Mouse (Mus musculus) embryonic facial prominence, embryonic 12.5 days (tissue): ENCODE results near the gene Uap1. TPM values are rescaled to one million over a fixed set of nuclear protein-coding genes. Genes with fewer than 3 reads are reported as not detected.
A peak's percentile ranks its signal among the peaks of the same experiment; 100 is the strongest.

Source experiments
- ATAC-seq: fragments of 200-750 bp; cut with Nextera tagmentation; 2 replicates; pipeline ENCODE4 v1.8.0; 2017; ENCODE audit not compliant: insufficient number of reproducible peaks, insufficient read depth, low FRiP score, low TSS enrichment
- H3K27ac ChIP-seq: fragments of 300-500 bp; sonication (generic); 2 replicates; pipeline ENCODE4 v1.5.1; 2016; ENCODE audit warnings: mild to moderate bottlenecking
- H3K27me3 ChIP-seq: fragments of 300-500 bp; sonication (generic); 2 replicates; pipeline ENCODE4 v1.6.1; 2016; ENCODE audit warnings: mild to moderate bottlenecking, moderate library complexity
- H3K36me3 ChIP-seq: fragments of 300-500 bp; sonication (generic); 2 replicates; pipeline ENCODE4 v1.6.1; 2016; ENCODE audit warnings: mild to moderate bottlenecking
- H3K4me1 ChIP-seq: fragments of 300-500 bp; sonication (generic); 2 replicates; pipeline ENCODE4 v1.6.1; 2016
- H3K4me2 ChIP-seq: fragments of 300-500 bp; sonication (generic); replicated peaks from 2 replicates; pipeline ENCODE4 v1.6.1; 2016; ENCODE audit warnings: mild to moderate bottlenecking, moderate library complexity
- H3K4me3 ChIP-seq: fragments of 300-500 bp; sonication (generic); 2 replicates; pipeline ENCODE4 v1.5.1; 2016; ENCODE audit warnings: mild to moderate bottlenecking
- H3K9ac ChIP-seq: fragments of 300-500 bp; sonication (generic); 2 replicates; pipeline ENCODE4 v1.6.1; 2016; ENCODE audit warnings: mild to moderate bottlenecking, moderate library complexity
- H3K9me3 ChIP-seq: fragments of 300-500 bp; sonication (generic); 2 replicates; pipeline ENCODE4 v1.6.1; 2016; ENCODE audit warnings: mild to moderate bottlenecking, moderate library complexity
- WGBS: fragments of 180-500 bp; shearing (Covaris S2); methylation state at CpG from one replicate; pipeline ENCODE4 v1.1.7; 2016; 5-methylcytosine and 5-hydroxymethylcytosine counted together
- polyA plus RNA-seq: library from polyadenylated mRNA; unstranded; fragments of >200 nt; fragmentation: Nextera tagmentation; extraction: Ambion mirVana; gene quantifications from 2 replicates; pipeline ENCODE4 v1.2.1, GENCODE M21; 2016

Gene Uap1
- polyA plus RNA-seq: 65.2 and 70.4 TPM in 2 replicates

GRCm38 (mm10) chr1:170174814-170175332 lies at the start of gene Uap1:
Gene Uap1 (minus strand): TSS chr1:170174957.
- Histone ChIP-seq H3K4me2 (peak within 1 kb of the TSS; percentile 64), H3K9me3 (no peaks in the 10 kb centered on the region), H3K27me3 (no peaks in the 10 kb centered on the region), H3K27ac (peak within 1 kb of the TSS; percentile 88), H3K4me1 (peaks cover 9% of the 10 kb centered on the region; the same call in 1 of the 2 replicates), H3K9ac (peak within 1 kb of the TSS; percentile 66), H3K4me3 (peak within 1 kb of the TSS; percentile 71), H3K36me3 (no peaks in the 10 kb centered on the region)
- 1% methylated on average over 52 of the region's 52 CpGs for WGBS
- ATAC-seq: peak; percentile 96

GRCm38 (mm10) chr1:170223276-170223675 lies 48.5 kb upstream of the Uap1 start:
- H3K9ac ChIP-seq: no peak overlapping the region
- H3K4me3 ChIP-seq: no peak overlapping the region
- no peaks in the 10 kb centered on the region for H3K27me3 ChIP-seq
- no peak for ATAC-seq
- 67% methylated on average over 2 of the region's 2 CpGs for WGBS
- no peak overlapping the region for H3K4me2 ChIP-seq
- no peaks in the 10 kb centered on the region for H3K9me3 ChIP-seq
- H3K4me1 ChIP-seq: no peaks in the 10 kb centered on the region
- no peaks in the 10 kb centered on the region for H3K36me3 ChIP-seq
- H3K27ac ChIP-seq: no peak overlapping the region

DNA sequence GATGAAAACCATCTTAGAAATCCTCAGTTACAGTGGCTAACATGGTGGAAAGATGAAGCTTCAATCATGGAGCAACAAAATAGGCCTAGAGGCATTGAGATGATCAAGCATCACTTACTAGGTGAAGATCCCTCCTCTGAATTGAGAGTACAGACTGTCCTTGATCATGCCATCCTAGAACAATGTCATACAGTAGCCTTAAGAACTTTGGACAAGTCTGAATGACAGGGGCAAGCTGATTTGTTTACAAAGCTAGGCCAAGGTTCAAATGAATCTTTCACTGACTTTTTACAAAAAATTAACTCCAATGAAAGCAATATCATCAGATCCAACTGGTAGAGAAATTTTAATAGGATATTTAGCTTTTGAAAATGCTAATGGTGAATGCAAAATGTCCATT lies 45.6 kb upstream of the Uap1 start:
- Histone ChIP-seq H3K4me1 (no peaks in the 10 kb centered on the region), H3K36me3 (no peaks in the 10 kb centered on the region), H3K4me3 (no peak overlapping the region), H3K27me3 (no peaks in the 10 kb centered on the region), H3K27ac (no peak overlapping the region), H3K9ac (no peak overlapping the region), H3K4me2 (no peak overlapping the region), H3K9me3 (no peaks in the 10 kb centered on the region)
- no peak for ATAC-seq

GRCm38 (mm10) chr1:170218091-170218884 lies 43.5 kb upstream of the Uap1 start:
- Histone ChIP-seq H3K36me3 (no peaks in the 10 kb centered on the region), H3K27me3 (no peaks in the 10 kb centered on the region), H3K9ac (no peak overlapping the region), H3K9me3 (no peaks in the 10 kb centered on the region), H3K27ac (no peak overlapping the region), H3K4me2 (no peak overlapping the region), H3K4me3 (no peak overlapping the region), H3K4me1 (peaks cover 8% of the 10 kb centered on the region; the same call in 1 of the 2 replicates)
- ATAC-seq: no peak
- WGBS: 75% methylated on average over 6 of the region's 6 CpGs

- no peak overlapping the region for H3K9ac ChIP-seq
- peaks cover 8% of the 10 kb centered on the region; the same call in 1 of the 2 replicates for H3K4me1 ChIP-seq
- H3K36me3 ChIP-seq: peaks cover 16% of the 10 kb centered on the region; the same call in 1 of the 2 replicates
- no peaks in the 10 kb centered on the region for H3K9me3 ChIP-seq
- peak overlapping the region; percentile 73 for H3K4me2 ChIP-seq
- H3K27me3 ChIP-seq: no peaks in the 10 kb centered on the region
- no peak for ATAC-seq
- H3K4me3 ChIP-seq: peak overlapping the region; percentile 98
- WGBS: 83% methylated on average over 3 of the region's 3 CpGs
- H3K27ac ChIP-seq: no peak overlapping the region
These were observed 40.8 kb upstream of the Uap1 start for GRCm38 (mm10) chr1:170215590-170215989.

GRCm38 (mm10) chr1:170214757-170215522 lies 40.2 kb upstream of the Uap1 start, which contains the start of gene Uhmk1:
Gene Uhmk1 (minus strand): TSS chr1:170215397.
- peak; percentile 97 for ATAC-seq
- WGBS: under 1% methylated on average over 70 of the region's 70 CpGs
- Histone ChIP-seq H3K4me1 (peaks cover 8% of the 10 kb centered on the region; the same call in 1 of the 2 replicates), H3K27me3 (no peaks in the 10 kb centered on the region), H3K4me3 (peak within 1 kb of the TSS; percentile 98), H3K27ac (peak within 1 kb of the TSS; percentile 80), H3K9ac (peak within 1 kb of the TSS; percentile 98), H3K9me3 (no peaks in the 10 kb centered on the region), H3K36me3 (peaks cover 19% of the 10 kb centered on the region; the same call in 1 of the 2 replicates), H3K4me2 (peak within 1 kb of the TSS; percentile 73)

GRCm38 (mm10) chr1:170214383-170214756 lies 39.6 kb upstream of the Uap1 start:
- Histone ChIP-seq H3K27ac (peak overlapping the region; percentile 80; the same call in 1 of the 2 replicates), H3K27me3 (no peaks in the 10 kb centered on the region), H3K9ac (peak overlapping the region; percentile 98), H3K36me3 (peaks cover 22% of the 10 kb centered on the region; the same call in 1 of the 2 replicates), H3K9me3 (no peaks in the 10 kb centered on the region), H3K4me1 (peaks cover 8% of the 10 kb centered on the region; the same call in 1 of the 2 replicates), H3K4me2 (peak overlapping the region; percentile 73), H3K4me3 (peak overlapping the region; percentile 98)
- WGBS: 38% methylated on average over 7 of the region's 7 CpGs
- ATAC-seq: no peak

DNA sequence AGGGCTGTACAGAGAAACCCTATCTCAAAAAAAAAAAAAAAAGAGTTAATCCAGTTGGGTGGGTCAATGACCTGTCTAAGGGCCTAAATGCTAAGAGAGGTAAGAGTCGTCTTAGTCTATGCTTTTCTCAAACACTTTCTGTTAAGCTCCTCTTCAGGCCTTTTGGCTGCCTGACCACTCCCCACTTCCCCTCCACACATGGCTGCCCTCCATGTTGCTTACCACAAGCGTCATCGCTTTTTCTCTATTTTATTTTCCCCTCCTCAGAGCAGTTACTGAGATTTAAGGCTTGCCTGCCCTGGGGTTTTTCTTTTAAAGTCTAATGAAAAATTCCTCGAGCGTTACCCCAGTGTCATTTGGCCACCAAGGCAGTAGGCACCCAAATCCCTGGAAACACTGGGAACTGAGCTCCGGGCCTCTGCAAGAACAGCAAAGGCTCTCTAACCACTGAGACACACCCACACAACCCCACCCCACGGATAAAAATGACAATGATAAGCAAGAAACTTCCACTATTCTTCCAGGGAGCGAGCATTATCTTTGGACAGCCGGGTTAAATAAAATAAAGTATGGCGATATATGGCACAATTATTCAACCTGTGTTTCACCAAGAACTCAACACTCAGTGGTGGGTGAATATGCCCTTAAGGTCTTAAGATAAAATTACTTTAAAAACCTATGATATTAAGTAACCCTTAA lies 38.6 kb upstream of the Uap1 start:
- Histone ChIP-seq H3K4me3 (no peak overlapping the region), H3K27ac (no peak overlapping the region), H3K9me3 (no peaks in the 10 kb centered on the region), H3K27me3 (no peaks in the 10 kb centered on the region), H3K9ac (no peak overlapping the region), H3K4me2 (no peak overlapping the region), H3K36me3 (peaks cover 33% of the 10 kb centered on the region), H3K4me1 (peaks cover 8% of the 10 kb centered on the region; the same call in 1 of the 2 replicates)
- ATAC-seq: no peak
- 92% methylated on average over 10 of the region's 10 CpGs for WGBS

- no peak overlapping the region for H3K27ac ChIP-seq
- no peak overlapping the region for H3K4me2 ChIP-seq
- H3K4me1 ChIP-seq: no peaks in the 10 kb centered on the region
- ATAC-seq: no peak
- peaks cover 66% of the 10 kb centered on the region for H3K36me3 ChIP-seq
- WGBS: 95% methylated on average over 6 of the region's 6 CpGs
- H3K9me3 ChIP-seq: no peaks in the 10 kb centered on the region
- H3K4me3 ChIP-seq: no peak overlapping the region
- H3K27me3 ChIP-seq: no peaks in the 10 kb centered on the region
- H3K9ac ChIP-seq: no peak overlapping the region
These were observed 31.6 kb upstream of the Uap1 start for GRCm38 (mm10) chr1:170206395-170206794.

GRCm38 (mm10) chr1:170200379-170200778 lies 25.6 kb upstream of the Uap1 start:
- H3K36me3 ChIP-seq: peaks cover 61% of the 10 kb centered on the region
- H3K9me3 ChIP-seq: no peaks in the 10 kb centered on the region
- no peak overlapping the region for H3K4me3 ChIP-seq
- no peak overlapping the region for H3K9ac ChIP-seq
- no peak for ATAC-seq
- no peaks in the 10 kb centered on the region for H3K4me1 ChIP-seq
- H3K4me2 ChIP-seq: no peak overlapping the region
- H3K27me3 ChIP-seq: no peaks in the 10 kb centered on the region
- 76% methylated on average over 3 of the region's 3 CpGs for WGBS
- no peak overlapping the region for H3K27ac ChIP-seq

DNA sequence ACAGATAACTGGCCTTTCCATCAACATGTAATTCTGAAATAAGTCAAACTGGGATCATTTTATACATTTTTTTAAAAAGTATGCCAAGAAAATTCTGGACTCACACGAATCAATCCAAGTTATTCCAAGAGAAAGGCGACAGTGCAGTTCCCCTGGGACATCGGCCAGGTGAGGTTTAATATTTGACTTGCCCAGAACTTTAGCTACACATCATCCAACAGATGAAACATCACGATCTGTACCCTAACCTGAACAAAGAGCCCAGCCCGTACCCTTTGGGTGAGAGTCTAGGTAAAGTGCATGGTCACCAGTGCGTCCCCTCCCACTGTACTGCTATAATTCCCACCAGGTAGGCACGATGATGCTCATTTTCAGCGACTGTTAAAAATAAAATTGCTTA lies 21.5 kb upstream of the Uap1 start:
- Histone ChIP-seq H3K4me3 (no peak overlapping the region), H3K4me1 (no peaks in the 10 kb centered on the region), H3K9me3 (no peaks in the 10 kb centered on the region), H3K36me3 (peaks cover 77% of the 10 kb centered on the region), H3K9ac (no peak overlapping the region), H3K27ac (no peak overlapping the region), H3K27me3 (no peaks in the 10 kb centered on the region), H3K4me2 (no peak overlapping the region)
- WGBS: 94% methylated on average over 8 of the region's 8 CpGs
- ATAC-seq: no peak
